Mouse (Mus musculus): ENCODE data around the gene Zfp266.

DNA sequence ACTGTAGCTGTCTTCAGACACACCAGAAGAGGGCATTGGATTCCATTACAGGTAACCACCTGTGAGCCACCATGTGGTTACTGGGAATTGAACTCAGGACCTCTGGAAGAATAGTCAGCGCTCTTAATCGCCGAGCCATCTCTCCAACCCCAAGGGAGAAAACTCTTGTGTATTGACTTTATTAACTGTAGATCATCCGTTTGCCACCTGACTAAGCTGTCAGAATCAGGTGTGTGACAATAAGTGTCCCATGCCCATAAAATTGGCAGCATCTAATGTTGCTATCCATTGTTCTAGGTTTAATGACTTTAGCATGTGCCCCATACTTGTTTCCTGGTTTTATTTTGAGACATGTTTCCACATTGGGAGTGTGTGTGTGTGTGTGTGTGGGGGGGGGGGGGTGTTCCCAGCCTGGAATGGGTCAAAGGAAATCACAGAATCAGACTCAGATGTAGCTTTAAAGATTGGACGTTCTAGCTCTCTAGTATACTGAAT, 30.6 kb upstream of the Zfp266 start:
- TF ChIP-seq CTCF (IDR thresholded peaks at IDR 0.05; ENCODE audit: borderline replicate concordance, insufficient read depth, low read depth, low read length) = no peak
- no peak for TF ChIP-seq POLR2A (IDR thresholded peaks at IDR 0.05; ENCODE audit: borderline replicate concordance, insufficient read depth, low read length)
